Mouse (Mus musculus) urinary bladder, postnatal 14 days (tissue): ENCODE results near the gene Impg1.
"Not testable (repeated sequence)": the region's sequence is repeated elsewhere in the genome, so short reads cannot be mapped to it uniquely, and the experiment has no call there.

ENCODE experiments used
- DNase-seq: peaks from one replicate; pipeline ENCODE4 v3.0.0; 2021; ENCODE audit warnings: low spot score

Impg1 gene

DNA sequence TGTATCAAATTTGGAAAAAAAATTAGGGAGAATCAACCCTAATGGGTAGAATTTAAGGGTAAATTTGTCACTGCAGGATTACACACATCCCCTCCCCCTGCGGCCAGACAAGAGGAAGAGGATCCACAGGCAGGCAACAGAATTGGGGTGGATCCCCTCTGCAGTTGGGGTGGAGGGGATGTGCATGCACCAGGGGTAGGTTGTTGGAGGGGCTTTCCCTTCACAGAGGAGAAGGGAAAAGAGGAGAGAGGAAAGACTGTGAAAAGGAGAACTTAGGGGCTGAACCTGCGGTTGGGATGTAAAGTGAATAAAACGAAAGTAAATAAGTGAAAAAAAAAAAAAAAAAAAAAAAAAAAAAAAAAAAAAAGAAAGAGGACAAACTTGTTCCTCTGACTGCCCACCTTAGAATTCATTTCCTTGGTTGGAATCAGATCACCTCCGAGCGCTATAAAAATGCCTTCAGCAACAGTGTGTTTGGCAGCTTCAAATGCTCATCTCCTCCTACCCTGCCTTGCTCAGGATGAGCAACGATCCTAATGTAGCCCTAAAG, 120.8 kb downstream of the Impg1 start:
- no peak for DNase-seq

DNA sequence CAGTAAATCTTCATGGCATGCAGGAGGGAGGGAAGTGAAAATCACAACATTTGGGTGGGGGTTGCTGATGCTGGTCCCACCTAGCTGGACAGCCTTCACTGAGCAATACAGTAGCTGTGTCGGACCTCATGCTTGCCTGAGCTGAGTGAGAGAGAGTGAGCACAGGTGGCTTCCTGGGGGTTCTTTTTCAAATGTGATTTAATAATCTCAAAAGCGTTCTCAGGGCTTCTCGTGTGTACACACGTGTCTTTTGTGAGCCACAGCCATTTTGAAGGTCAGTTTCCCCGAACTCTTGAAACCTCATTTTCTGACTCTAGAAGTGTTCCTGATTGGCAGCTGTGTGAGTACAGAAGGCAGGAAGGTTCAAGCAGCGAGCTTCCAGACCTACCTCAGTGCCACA, 122.8 kb downstream of the Impg1 start:
- DNase-seq: no peak

DNA sequence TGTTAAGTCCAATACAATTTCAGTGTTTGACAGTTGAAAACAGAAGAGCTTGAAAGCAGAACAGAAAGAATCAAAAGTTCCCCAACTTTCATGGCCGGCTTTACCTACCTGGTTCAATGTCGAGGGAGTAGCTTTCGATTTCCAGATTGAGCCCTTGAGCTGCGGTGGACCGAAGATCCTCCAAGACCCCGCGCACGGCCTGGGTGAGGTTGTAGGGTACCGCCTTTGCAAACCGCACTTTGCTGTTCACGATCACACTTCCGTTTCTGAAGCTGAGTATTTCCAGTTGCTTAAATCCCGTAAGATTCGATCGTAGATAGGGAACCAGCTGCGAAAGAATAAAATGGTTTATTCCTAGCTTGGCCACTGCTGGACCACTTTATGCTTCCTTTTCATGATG, 123.5 kb downstream of the Impg1 start:
- DNase-seq: no peak

DNA sequence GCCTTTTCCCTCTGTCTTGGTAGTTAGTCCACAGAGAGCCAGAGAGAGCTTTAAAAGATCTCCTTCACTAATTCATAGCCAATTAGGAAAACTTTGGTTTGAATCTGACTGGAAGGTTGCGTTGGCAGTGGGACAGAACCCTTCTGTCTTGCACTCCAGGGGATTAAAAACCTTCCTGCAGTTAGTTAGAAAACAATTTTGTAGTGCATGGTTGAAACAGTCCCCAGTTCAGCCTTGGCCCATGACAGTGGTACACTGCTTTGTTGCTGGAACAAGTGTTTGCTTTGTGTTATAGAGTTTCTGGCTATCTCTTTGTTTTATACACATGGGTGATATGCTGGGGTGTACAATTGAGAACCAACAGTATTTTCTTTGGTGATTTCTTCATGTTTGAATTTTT, 124.4 kb downstream of the Impg1 start:
- no peak for DNase-seq

DNA sequence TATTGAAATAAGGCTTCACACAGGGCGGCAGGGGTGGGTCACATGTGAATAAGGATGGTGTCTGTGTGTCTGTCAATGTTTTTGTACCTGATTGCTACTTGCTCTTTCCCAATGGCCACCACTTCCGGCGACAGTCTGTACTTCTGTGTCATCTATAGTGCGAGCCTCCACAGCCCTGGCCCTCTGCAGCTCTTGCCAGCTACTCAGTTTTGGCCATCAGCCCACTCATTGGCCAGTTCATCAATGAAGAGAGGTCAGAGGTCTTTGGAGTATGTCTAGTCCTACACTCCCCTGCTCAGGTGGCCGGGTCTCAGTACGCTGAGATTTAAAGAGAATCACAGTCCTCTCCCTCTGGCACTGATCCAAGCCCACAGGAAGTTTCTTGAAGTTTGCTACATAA, 127.3 kb downstream of the Impg1 start:
- DNase-seq: no peak

DNA sequence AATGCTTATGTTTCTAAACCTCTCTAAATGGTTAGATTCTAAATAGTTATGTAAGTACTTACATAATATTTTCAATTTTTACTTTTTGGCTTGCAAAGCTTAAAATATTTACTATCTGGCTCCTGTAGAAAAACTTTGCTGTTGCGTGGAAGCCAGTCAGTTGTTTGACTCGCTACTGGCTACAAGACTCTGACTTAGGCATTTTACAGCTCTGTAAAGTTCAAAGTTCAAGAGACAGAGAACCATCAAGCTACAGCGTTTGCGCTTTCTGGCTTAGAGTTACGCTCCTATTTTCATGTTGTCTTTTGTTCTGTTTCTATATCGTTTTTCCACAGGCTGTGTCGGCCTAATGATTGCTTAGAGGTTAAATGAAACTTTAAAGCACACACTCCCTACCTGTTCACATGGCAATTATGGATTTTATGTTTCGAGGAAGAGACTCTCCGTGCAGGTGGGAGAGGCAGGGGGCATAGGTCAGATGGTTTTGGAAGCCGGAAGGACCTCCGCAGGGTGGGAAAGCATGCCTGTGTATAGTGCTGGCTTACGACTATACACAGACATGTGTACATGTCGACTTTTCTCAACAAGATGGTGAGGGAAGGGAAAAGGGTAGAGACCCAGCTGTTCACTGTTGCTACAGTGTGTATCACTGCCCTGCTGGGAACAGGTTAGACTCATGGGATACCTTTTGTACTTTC, 129.5 kb downstream of the Impg1 start:
- no peak for DNase-seq

DNA sequence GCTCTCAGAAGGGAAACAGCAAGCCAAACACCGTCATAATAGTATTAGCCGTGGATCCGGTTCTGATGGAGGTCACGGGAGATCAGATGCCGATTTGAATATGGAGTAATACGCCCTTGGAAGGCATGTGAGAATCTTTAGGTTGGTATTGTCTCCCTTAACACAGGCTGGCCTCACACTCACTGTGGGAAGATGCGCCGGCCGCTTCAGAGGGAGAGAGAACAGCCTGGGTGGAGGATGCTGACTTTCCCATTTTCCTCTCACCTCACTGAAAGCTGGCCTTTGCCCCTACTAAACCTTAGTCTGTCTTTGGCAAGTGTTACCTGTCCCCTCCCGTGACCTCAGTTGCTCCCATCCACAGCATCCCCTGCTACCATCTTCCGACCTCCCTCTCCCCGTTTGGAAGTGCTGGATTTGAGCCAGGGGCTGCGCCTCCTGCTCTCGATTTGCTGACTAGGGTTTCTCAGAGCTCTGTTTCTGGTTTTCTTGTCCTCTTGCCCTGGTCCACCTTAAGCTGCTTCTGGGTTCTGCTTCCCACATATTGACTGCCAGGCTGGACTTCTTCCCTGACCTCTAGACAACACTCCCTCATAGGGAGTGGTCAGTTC, 131.2 kb downstream of the Impg1 start:
- DNase-seq: no peak

DNA sequence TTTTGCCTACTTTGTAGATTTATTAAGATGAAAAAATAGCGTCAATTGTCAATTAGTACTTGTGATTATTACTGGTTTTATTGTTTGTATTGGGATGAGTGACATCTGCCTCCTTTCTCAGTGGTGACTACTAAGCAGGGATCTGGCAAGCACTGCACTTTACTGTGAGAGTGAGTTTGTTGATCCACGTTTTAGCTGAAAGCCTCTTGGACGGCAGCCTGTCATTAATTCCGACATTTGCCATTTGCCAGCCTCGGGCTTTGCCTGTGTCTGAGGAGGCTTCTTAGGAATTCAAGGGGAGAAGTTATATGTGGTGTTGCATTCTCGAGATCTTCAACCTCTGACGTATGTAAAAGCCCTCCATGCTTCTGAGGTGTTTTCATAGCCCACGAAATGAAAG, 131.8 kb downstream of the Impg1 start:
- DNase-seq: no peak

DNA sequence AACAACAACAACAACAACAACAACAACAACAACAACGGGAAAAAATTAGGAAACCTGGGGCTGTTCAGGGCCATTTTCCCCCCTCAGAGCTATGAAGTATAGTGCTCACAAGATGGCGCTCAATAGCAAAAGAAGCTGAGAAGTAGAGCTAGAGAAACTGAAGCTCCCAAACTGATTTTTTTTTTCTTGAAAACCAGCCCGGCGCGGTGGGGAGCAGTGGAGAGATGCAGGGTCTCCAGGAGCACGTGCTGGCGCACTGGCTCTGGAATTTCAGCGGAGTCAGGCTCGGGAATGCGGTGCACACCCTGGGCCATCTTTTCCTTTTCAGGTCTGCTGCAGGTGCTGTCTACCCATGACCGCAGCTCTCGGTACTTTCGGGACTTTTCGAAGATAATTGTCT, 133.1 kb downstream of the Impg1 start:
- DNase-seq: peak; percentile 10

DNA sequence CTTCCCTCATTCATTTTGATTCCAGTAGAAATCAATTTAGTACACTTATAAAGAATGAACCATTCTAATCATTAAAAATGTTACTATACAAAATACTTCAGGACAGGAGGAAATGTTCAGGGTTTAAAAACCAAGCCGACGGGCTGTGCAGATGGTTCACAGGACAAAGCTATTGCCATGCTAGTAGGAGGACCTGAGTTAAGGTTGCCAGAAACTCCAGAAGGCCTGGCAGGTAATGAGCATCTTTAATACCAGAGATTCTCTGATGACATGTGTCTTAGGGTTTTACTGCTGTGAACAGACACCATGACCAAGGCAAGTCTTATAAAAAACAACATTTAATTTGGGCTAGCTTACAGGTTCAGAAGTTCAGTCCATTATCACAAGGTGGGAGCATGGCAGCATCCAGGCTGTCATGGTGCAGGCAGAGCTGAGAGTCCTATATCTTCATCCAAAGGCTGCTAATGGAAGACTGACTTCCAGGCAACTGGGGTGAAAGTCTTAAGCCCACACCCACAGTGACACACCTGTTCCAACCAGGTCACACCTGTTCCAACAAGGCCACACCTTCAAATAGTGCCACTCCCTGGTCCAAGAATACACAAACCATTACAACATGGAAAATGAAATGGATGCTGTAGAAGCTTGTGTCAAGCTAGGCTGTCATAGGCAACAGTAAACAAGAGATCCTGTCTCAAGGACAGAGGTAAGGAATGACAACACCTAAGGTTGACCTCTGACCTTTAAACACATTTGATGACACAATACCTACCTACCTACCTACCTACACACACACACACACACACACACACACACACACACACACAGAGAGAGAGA, 144.0 kb downstream of the Impg1 start:
- DNase-seq: not testable (repeated sequence)

DNA sequence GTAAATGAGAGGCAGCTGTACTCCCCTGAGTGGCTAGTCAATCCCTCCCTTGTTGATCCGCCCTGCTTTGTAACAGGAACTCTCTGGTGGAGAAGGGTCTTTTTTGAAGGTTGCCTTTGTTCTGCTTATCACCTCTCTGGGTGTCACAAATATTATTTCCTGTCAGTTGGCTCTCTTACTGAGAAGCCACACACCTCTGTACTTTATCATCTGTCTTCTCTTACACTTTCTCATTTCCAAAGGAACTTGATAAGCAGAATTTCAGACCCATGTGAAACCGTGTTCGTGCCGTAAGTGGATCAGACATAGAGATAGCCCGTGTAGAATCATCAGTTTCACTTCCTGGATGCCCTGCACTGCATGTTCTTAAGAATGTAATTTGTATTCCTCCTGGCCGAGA, 147.3 kb downstream of the Impg1 start:
- DNase-seq: no peak

DNA sequence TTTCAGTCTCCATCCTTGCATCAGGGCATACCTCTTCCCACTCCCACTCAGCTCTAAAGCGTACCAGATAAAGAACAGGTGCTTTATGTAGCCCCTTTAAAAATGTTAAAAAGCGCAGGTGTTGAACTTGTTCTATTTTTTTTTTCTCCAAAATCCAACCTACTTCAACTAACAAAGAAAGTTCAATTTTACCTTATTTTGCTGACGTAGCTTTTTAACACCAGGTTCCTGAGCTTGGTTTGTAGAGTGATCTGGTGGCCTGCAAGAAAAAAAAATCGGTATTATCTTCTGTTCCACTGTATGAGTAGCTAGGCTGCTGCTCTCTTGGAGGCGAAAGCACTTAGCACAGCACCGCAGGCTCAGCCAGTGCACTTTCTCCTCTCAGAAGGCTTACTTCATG, 149.4 kb downstream of the Impg1 start:
- DNase-seq: no peak

DNA sequence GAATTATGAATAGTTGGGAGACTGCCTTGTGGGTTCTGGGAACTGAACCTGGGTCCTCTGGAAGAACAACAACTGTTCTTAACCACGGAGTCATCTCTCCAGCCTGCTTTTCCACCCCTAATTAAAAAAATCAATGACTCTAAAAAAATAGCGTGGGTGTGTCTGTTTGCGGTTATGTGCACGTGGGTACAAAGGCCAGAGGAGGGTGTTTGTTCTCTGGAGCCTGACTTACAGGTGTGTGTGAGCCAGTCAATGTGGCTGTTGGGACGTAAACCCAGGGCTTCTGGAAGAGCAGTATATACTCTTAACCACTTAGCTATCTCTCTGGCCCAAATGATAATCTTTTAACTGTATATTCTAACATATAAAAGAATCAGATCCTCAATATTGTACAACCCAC, 151.7 kb downstream of the Impg1 start:
- DNase-seq: no peak

DNA sequence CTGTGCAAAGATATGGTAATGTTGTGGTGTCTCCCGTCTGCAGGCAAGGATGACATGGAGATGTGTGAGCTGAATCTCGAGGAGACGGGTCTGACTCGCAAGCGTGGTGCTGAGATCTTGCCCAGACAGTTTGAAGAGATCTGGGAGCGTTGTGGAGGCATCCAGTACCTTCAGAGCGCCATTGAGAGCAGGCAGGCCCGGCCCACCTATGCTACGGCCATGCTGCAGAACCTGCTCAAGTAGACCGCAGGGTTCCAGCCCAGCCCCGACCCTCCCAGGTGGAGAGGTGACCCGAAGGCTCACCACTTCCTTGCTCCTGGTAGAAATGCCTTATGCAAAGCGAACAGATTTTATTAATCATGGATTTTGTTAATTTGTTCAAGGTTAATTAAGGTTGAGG, 157.7 kb downstream of the Impg1 start:
- no peak for DNase-seq

DNA sequence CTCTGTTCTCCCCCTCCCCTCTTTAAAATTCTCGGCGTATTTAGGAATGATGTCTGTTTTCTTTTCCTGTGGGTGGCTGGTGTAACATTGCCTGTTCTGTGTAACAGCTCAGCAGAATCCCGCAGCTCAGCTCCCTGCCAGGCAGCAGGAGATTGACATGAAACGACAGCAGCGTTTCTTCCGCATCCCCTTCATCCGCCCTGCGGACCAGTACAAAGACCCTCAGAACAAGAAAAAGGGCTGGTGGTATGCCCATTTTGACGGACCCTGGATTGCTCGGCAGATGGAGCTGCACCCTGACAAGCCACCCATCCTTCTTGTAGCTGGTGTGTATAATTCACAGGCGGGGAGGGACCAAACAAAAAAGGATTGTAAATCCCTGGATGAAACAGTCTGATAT, 158.4 kb downstream of the Impg1 start:
- DNase-seq: no peak

DNA sequence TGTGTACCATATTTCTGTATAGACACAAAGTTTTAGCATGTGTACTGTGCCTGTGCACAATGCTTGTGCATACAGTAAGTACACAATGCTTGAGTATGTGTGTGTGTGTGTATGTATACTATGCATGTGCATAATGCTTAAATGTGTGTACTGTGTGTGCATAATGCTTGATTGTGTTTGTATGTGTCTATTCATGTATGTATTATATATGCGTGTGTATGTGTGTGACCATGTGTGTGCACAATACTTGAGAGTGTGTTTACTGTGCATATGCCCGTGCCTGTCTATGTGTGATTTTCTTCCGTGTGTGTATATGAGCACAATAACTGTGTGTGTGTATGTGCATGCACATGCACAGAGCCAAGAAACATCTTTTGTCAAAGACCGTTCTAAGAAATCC, 158.9 kb downstream of the Impg1 start:
- DNase-seq: no peak

DNA sequence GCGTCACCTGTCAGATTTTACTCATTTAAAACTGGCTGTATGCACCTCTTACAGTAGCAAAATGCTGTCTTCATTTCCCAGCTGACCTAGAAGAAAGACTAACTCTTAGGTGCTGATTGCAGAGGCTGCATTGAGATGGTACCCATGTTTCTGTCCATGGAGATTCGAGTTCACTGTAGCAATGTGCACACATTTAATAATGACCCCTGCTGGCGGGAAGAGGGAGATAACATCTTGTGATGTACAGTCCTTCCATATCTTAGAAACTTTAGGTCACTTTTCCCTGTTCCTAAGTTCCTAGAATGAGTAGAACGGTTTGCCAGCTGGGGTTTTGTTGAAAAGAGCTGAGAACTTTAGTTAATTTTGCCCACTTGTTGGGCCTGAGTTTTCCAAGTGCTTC, 161.8 kb downstream of the Impg1 start:
- no peak for DNase-seq

DNA sequence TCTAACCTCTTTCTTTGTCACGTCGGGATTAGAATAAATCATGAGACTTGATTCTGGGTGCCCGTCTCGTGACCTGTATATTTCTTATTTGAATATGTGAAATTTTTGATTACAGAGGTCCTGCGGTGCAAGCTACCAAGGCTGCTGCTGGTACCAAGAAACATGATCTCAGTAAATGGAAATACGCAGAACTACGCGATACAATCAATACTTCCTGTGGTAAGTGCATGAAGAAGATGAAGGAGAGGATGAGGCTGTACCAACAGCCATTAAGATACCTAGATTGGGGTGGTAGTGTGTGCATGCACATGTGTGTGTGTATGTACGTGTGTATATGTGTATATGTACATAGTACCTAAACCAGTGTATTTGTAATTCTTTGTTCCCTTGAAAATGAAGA, 166.2 kb downstream of the Impg1 start:
- DNase-seq: no peak

DNA sequence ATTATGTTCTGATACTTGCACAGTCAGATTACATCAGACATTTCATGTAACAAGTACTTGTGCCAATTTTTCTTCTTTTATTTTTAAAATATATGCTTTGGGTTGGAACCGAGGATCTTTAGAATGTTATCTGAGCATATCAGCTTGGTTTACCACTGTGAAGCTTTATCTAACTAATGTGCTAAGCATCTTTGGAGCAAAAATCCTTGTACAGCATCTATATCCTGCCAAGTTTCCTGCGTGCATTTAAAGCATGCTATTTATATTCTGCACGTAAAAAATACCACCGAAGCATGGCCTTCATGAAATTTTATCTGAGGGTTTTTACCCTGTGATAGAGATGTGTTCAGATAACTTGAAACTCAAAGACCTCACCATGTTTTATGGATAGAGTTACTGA, 169.2 kb downstream of the Impg1 start:
- DNase-seq: no peak

DNA sequence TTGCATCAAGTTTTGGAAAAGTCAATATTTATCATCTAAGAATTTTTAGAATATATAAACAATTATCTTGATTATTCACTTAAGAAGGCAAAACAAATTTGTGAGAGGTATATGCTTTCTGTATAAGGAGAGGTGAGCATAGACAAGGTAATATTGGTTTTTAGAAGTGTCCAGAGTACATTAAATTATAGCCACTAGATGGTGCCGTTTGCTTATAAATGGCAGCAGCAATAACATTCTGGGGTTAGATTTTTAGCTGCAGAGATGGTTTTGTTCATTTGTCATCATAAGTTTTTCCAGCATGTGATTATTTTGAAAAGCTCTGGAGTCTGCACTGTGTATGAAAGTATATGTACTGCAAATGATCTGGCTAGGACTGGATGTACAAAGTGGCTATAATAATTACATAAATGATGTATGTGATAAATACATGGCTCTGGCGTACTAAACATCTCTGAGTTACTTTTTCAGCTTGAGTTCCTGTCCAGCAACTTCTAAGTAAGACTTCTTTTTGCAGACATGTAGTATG, 172.2 kb downstream of the Impg1 start:
- DNase-seq: no peak

DNA sequence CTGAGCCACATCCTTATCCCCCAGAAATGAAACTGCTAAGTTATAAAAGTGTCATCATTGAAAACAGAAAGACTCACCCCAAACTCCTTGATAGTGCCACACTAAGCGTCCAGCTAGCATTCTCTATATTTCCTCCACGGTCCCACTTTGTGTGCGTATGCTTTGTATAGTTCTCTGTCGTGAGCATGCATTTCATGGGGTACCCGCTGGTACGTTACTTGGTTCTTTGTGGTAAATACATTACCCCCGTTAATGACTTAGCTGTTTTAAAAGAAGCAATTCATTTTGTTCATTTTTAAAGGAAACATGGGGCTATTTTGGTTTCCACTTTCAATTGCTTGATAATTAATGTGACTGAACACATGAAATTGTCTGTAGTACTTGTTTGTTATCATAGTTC, 178.4 kb downstream of the Impg1 start:
- DNase-seq: no peak

DNA sequence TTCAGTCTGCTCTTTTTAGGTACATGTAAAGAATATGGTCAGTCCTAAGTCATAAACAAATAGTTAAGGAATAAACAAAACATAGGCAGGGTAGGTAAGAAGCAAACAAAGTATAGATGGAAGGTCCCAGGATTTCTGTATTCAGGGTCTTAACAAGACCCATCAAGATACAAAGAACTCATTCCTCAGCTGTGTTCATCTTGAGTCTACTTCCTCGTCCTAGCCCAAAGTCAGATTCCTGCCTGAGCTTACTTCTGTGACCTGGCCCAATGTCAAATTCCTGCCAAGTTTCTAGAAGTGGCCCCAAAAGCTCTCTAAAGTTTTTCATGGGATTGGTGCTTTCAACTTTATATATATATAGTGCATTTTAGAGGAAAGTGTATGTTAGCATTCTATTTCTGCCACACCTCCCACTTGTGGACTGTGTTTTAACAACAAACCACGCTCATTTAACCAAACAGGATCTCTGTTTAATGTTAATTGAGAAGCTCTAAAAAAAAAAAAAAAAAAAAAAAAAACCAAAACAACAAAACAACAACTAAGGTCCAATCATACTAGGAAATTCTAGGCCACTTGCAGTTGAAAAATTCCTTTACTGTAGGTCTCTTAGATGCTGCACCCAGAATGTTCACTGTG, 180.6 kb downstream of the Impg1 start:
- DNase-seq: no peak
